Mouse (Mus musculus) liver, embryonic 12.5 days (tissue): ENCODE measurements at regions not wholly inside any gene's neighbourhood (a gene's known extent, or its start where the extent isn't known, plus 50 kb on each side); places are given as distances from the start of the nearest gene placed in this dataset.

Experiments used
- ATAC-seq: fragments of 200-750 bp; cut with Nextera tagmentation; 2 replicates; pipeline ENCODE4 v1.8.0; 2017; ENCODE audit warnings: moderate number of reproducible peaks, mild to moderate bottlenecking, moderate library complexity
- H3K27ac ChIP-seq: fragments of 300-500 bp; sonication (generic); 2 replicates; pipeline ENCODE4 v1.5.1; 2016; ENCODE audit warnings: mild to moderate bottlenecking
- H3K27me3 ChIP-seq: fragments of 300-500 bp; sonication (generic); replicated peaks from 2 replicates; pipeline ENCODE4 v1.6.1; 2016; ENCODE audit warnings: mild to moderate bottlenecking, moderate library complexity
- H3K36me3 ChIP-seq: fragments of 300-500 bp; sonication (generic); 2 replicates; pipeline ENCODE4 v1.6.1; 2016; ENCODE audit warnings: mild to moderate bottlenecking, moderate library complexity
- H3K4me1 ChIP-seq: fragments of 300-500 bp; sonication (generic); 2 replicates; pipeline ENCODE4 v1.6.1; 2016
- H3K4me2 ChIP-seq: fragments of 300-500 bp; sonication (generic); 2 replicates; pipeline ENCODE4 v1.6.1; 2016; ENCODE audit warnings: mild to moderate bottlenecking, moderate library complexity
- H3K4me3 ChIP-seq: fragments of 300-500 bp; sonication (generic); 2 replicates; pipeline ENCODE4 v1.5.1; 2016; ENCODE audit warnings: mild to moderate bottlenecking, moderate library complexity
- H3K9ac ChIP-seq: fragments of 300-500 bp; sonication (generic); 2 replicates; pipeline ENCODE4 v1.6.1; 2016; ENCODE audit warnings: mild to moderate bottlenecking, moderate library complexity
- H3K9me3 ChIP-seq: fragments of 300-500 bp; sonication (generic); replicated peaks from 2 replicates; pipeline ENCODE4 v1.6.1; 2016; ENCODE audit warnings: mild to moderate bottlenecking, moderate library complexity
- WGBS: fragments of 180-500 bp; shearing (Covaris S2); methylation state at CpG from one replicate; pipeline ENCODE4 v1.1.7; 2016; ENCODE audit not compliant: insufficient replicate concordance; 5-methylcytosine and 5-hydroxymethylcytosine counted together

DNA sequence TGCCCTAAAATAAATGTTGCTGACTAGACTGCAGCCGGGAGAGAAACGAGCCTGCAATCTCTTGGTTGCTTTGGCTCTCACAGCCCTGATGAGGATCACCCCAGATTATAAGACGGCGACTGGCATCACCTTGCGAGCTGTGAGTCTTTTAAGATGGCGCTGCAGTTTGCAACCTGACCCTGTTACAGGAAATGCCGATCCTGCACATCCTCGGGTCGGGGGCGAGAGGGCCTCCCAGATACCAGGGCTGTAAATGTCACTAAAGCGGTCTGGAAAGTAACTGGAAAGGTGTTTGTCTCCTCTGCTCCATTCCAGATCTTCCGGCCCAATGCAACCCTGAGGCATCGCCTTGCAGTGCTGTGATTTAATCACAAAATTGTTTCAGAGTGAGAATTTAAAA is 53.4 kb downstream of the Cartpt start:
- no peak overlapping the region for H3K4me3 ChIP-seq

GRCm38 (mm10) chr13:99842626-99843025 is 58.3 kb downstream of the Cartpt start:
- H3K27me3 ChIP-seq, result no peaks in the 10 kb centered on the region
- H3K4me3 ChIP-seq, result no peak overlapping the region
- H3K27ac ChIP-seq, result no peak overlapping the region
- 38% methylated on average over 9 of the region's 9 CpGs for WGBS
- no peak for ATAC-seq
- no peaks in the 10 kb centered on the region for H3K9me3 ChIP-seq
- H3K4me1 ChIP-seq, result no peaks in the 10 kb centered on the region
- no peak overlapping the region for H3K9ac ChIP-seq
- H3K4me2 ChIP-seq, result no peak overlapping the region
- no peaks in the 10 kb centered on the region for H3K36me3 ChIP-seq

More for the DNA sequence above, 53.4 kb downstream of the Cartpt start:
- no peaks in the 10 kb centered on the region for H3K36me3 ChIP-seq
- H3K9me3 ChIP-seq, result no peaks in the 10 kb centered on the region
- H3K4me2 ChIP-seq, result no peak overlapping the region
- no peak for ATAC-seq
- no peak overlapping the region for H3K27ac ChIP-seq
- H3K4me1 ChIP-seq, result no peaks in the 10 kb centered on the region
- 42% methylated on average over 13 of the region's 13 CpGs for WGBS
- no peak overlapping the region for H3K9ac ChIP-seq
- H3K27me3 ChIP-seq, result peaks cover 9% of the 10 kb centered on the region

- H3K4me3 ChIP-seq, result no peak overlapping the region
- 63% methylated on average over 9 of the region's 9 CpGs for WGBS
- no peak for ATAC-seq
Observed at GRCm38 (mm10) chr13:99839446-99839845, 61.4 kb downstream of the Cartpt start.

DNA sequence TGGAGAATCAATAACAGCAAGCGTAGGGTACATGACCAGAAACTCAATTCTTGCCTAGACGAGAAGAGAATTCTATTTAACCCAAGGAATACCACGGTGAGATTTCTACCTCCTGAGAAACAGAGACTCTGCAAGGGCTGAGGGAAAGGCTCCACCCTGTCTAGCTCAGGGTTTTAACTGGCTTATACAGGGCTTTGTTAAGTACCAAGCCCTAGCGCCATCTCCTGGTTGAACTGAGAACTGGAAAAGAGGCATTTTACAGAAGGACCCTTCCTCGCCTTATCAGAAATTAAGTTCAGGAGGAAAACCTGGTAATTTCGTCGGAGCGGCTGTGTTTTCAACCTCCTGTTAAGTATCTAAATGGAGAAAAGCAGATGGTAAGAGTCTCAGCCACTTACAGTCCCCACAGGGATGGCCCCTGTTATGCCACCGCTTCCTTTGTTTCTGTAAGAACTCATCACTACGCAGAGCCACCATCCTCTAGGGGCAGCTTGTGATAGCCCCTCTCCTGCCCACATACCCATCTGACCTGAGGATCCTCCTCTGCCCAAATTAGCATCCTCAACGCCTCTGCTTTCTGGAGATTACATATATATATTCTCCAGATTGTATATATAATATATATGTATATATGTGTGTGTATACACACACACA is 63.0 kb downstream of the Cartpt start:
- H3K9ac ChIP-seq, result no peak overlapping the region
- no peak for ATAC-seq
- 38% methylated on average over 11 of the region's 11 CpGs for WGBS

More at GRCm38 (mm10) chr13:99839446-99839845, 61.4 kb downstream of the Cartpt start:
- Histone ChIP-seq H3K9me3 (no peaks in the 10 kb centered on the region; the same call in 1 of the 2 replicates), H3K27ac (no peak overlapping the region), H3K36me3 (no peaks in the 10 kb centered on the region), H3K9ac (no peak overlapping the region), H3K4me2 (no peak overlapping the region), H3K27me3 (no peaks in the 10 kb centered on the region), H3K4me1 (no peaks in the 10 kb centered on the region)

DNA sequence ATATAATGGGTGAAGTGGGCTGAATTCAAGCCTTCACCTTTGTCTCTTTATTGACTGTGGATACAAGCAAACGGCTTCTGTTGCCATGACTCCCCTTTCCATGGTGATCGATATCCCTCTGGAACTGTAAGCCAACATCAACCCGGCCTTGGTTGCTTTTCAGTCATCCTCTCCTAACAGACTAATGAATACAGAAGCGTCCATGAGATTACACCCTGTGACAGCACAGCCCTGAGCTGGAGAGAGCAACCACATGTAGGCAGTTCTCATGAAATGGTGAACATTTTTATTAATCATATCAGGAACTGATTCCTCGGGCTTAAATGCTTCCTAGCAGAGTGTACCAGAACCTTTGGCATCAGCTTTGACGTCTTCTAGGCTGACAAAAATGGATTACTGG is 63.7 kb downstream of the Cartpt start:
- H3K4me2 ChIP-seq, result no peak overlapping the region
- no peaks in the 10 kb centered on the region for H3K36me3 ChIP-seq
- ATAC-seq, result no peak
- H3K4me3 ChIP-seq, result no peak overlapping the region
- H3K9ac ChIP-seq, result no peak overlapping the region
- H3K4me1 ChIP-seq, result no peaks in the 10 kb centered on the region
- H3K27ac ChIP-seq, result no peak overlapping the region
- H3K27me3 ChIP-seq, result no peaks in the 10 kb centered on the region
- WGBS, result 59% methylated on average over 6 of the region's 6 CpGs
- H3K9me3 ChIP-seq, result no peaks in the 10 kb centered on the region; the same call in none of the 2 replicates

More for the DNA sequence above, 63.0 kb downstream of the Cartpt start:
- no peak overlapping the region for H3K4me3 ChIP-seq
- H3K27me3 ChIP-seq, result no peaks in the 10 kb centered on the region
- H3K4me2 ChIP-seq, result no peak overlapping the region
- H3K27ac ChIP-seq, result no peak overlapping the region
- H3K9me3 ChIP-seq, result no peaks in the 10 kb centered on the region; the same call in none of the 2 replicates
- H3K36me3 ChIP-seq, result no peaks in the 10 kb centered on the region
- H3K4me1 ChIP-seq, result no peaks in the 10 kb centered on the region

GRCm38 (mm10) chr13:99836586-99836985 is 64.3 kb downstream of the Cartpt start:
- 67% methylated on average over 5 of the region's 5 CpGs for WGBS
- Histone ChIP-seq H3K36me3 (no peaks in the 10 kb centered on the region), H3K4me3 (no peak overlapping the region), H3K9ac (no peak overlapping the region), H3K4me2 (no peak overlapping the region), H3K4me1 (no peaks in the 10 kb centered on the region), H3K27ac (no peak overlapping the region), H3K9me3 (no peaks in the 10 kb centered on the region; the same call in none of the 2 replicates), H3K27me3 (no peaks in the 10 kb centered on the region)
- no peak for ATAC-seq

- Histone ChIP-seq H3K9ac (no peak overlapping the region), H3K9me3 (no peaks in the 10 kb centered on the region; the same call in none of the 2 replicates), H3K36me3 (no peaks in the 10 kb centered on the region), H3K4me2 (no peak overlapping the region), H3K4me1 (no peaks in the 10 kb centered on the region), H3K27me3 (no peaks in the 10 kb centered on the region), H3K4me3 (no peak overlapping the region), H3K27ac (no peak overlapping the region)
- WGBS, result 67% methylated on average over 8 of the region's 8 CpGs
- no peak for ATAC-seq
Observed at GRCm38 (mm10) chr13:99835518-99835917, 65.4 kb downstream of the Cartpt start.

DNA sequence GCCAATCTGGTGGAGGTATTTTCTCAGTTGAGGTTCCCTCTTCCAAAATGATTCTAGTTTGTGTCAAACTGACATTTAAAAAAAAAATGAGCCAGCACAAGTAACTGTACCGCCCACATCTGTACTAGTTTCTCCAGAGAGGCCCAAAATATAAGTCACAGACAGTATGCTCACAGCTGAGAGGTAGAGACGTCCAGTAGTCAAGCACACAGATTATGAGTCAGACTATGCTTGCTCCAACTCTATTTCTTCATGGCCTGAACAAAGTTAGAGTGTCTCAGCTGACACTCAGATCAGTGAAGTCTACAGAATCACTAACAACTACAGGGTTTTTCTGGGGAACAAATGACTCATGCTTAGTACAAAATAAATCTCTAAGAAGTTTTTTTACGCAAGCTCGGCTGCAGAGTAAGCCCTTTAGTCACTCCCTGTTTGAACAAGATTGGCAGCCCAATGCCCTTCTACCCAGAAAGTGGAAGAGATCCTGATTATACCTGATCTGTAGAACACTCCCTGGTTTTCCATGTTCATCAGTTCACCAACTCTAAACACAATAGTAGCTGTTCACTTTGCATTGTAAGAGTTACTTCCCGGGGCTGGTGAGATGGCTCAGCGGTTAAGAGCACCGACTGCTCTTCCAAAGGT is 70.7 kb downstream of the Cartpt start:
- WGBS, result 69% methylated on average over 7 of the region's 7 CpGs
- H3K9me3 ChIP-seq, result no peaks in the 10 kb centered on the region; the same call in none of the 2 replicates

DNA sequence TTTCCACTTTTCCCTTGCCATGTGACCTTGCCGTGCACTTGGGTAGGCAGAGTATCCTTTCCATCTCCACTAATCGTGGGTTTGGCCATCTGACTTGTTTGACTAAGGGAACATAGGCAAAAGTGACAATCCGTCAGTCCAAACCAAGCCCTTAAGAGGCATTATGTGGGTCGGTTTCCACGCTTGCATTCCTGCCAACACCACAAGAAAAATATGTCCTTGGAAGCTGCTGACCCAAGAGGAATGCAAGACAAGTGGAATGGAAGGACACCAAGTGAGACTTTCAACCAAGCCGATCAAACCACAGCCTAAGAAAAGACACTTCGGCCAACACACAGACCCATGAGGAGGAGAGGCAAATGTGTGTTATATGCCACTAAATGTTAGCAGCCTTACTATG is 73.3 kb downstream of the Cartpt start:
- no peak for ATAC-seq
- no peaks in the 10 kb centered on the region for H3K36me3 ChIP-seq
- 69% methylated on average over 7 of the region's 7 CpGs for WGBS
- H3K4me2 ChIP-seq, result no peak overlapping the region
- H3K9me3 ChIP-seq, result no peaks in the 10 kb centered on the region
- no peak overlapping the region for H3K27ac ChIP-seq
- H3K4me3 ChIP-seq, result no peak overlapping the region
- H3K27me3 ChIP-seq, result no peaks in the 10 kb centered on the region
- H3K9ac ChIP-seq, result no peak overlapping the region
- H3K4me1 ChIP-seq, result no peaks in the 10 kb centered on the region

More for the DNA sequence above, 70.7 kb downstream of the Cartpt start:
- ATAC-seq, result no peak
- Histone ChIP-seq H3K27me3 (no peaks in the 10 kb centered on the region), H3K4me1 (no peaks in the 10 kb centered on the region), H3K4me3 (no peak overlapping the region), H3K9ac (no peak overlapping the region), H3K36me3 (no peaks in the 10 kb centered on the region), H3K27ac (no peak overlapping the region), H3K4me2 (no peak overlapping the region)

GRCm38 (mm10) chr13:99824625-99825024 is 76.3 kb downstream of the Cartpt start:
- Histone ChIP-seq H3K27me3 (no peaks in the 10 kb centered on the region), H3K36me3 (no peaks in the 10 kb centered on the region), H3K9ac (no peak overlapping the region), H3K4me3 (no peak overlapping the region), H3K4me1 (no peaks in the 10 kb centered on the region), H3K27ac (no peak overlapping the region), H3K4me2 (no peak overlapping the region), H3K9me3 (no peaks in the 10 kb centered on the region)
- 48% methylated on average over 8 of the region's 8 CpGs for WGBS
- ATAC-seq, result no peak

DNA sequence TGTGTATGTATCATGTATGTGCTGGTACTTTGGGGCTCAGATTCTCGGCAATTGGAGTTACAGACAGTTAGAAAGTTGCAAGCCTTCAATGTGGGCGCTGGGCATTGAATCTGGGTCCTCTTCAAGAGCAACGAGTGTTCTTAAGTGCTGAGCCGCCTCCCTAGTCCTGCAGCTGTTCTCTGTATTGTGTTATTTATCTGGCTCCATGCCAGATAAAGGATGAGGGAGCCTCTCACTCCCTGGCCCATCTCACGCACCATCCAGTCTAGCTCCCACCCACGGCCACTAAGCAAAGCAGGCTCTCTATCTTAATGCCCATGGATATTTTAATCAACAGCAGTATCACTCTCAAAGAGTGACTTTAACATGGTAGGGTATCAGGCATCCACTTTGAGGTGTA is 84.2 kb downstream of the Cartpt start:
- H3K4me3 ChIP-seq, result no peak overlapping the region
- ATAC-seq, result no peak
- WGBS, result 57% methylated on average over 6 of the region's 6 CpGs
- H3K9me3 ChIP-seq, result no peaks in the 10 kb centered on the region
- H3K27ac ChIP-seq, result no peak overlapping the region
- no peaks in the 10 kb centered on the region for H3K36me3 ChIP-seq
- no peaks in the 10 kb centered on the region for H3K4me1 ChIP-seq
- no peak overlapping the region for H3K4me2 ChIP-seq
- no peaks in the 10 kb centered on the region for H3K27me3 ChIP-seq
- no peak overlapping the region for H3K9ac ChIP-seq

DNA sequence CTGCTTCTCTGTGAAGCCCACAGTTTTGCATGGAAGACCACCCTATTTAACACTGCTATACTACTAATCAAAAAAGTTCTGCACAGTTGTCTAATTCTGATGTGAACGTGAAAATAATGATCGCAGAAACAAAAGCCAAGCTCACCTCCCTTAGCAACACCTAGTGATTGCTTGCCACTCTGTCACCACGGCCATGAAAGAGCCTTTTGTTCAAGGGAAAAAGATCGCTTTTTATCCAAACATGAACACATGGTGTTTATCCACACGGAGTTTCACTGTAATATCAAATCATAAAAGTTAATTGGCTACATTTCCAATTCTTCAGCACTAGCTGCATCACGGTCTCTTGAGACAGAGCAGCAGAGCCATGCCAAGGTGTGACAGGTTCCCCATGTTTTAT is 85.1 kb downstream of the Cartpt start:
- 68% methylated on average over 6 of the region's 6 CpGs for WGBS

More for the DNA sequence above, 85.1 kb downstream of the Cartpt start:
- H3K9me3 ChIP-seq, result no peaks in the 10 kb centered on the region
- no peak overlapping the region for H3K27ac ChIP-seq
- H3K9ac ChIP-seq, result no peak overlapping the region
- H3K4me2 ChIP-seq, result no peak overlapping the region
- no peaks in the 10 kb centered on the region for H3K4me1 ChIP-seq
- H3K27me3 ChIP-seq, result no peaks in the 10 kb centered on the region
- no peak for ATAC-seq
- H3K4me3 ChIP-seq, result no peak overlapping the region
- no peaks in the 10 kb centered on the region for H3K36me3 ChIP-seq
